Mouse (Mus musculus): ENCODE measurements at regions not wholly inside any gene's neighbourhood (a gene's known extent, or its start where the extent isn't known, plus 50 kb on each side); places are given as distances from the start of the nearest gene placed in this dataset.

GRCm38 (mm10) chr12:79891942-79892341 lies 220.9 kb downstream of the Zfp36l1 start:
- DNase-seq (ENCODE audit: extremely low spot score in 1 of 2, low spot score in 1 of 2), result no peak

- no peak for DNase-seq (ENCODE audit: extremely low spot score in 1 of 2, low spot score in 1 of 2)
Observed at GRCm38 (mm10) chr12:79890887-79891286, 221.9 kb downstream of the Zfp36l1 start.

GRCm38 (mm10) chr12:79890291-79890690 lies 222.5 kb downstream of the Zfp36l1 start:
- DNase-seq (ENCODE audit: extremely low spot score in 1 of 2, low spot score in 1 of 2), result no peak

GRCm38 (mm10) chr12:79888812-79889211 lies 224.0 kb downstream of the Zfp36l1 start:
- DNase-seq (ENCODE audit: extremely low spot score in 1 of 2, low spot score in 1 of 2), result no peak

GRCm38 (mm10) chr12:79888086-79888485 lies 224.7 kb downstream of the Zfp36l1 start:
- no peak for DNase-seq (ENCODE audit: extremely low spot score in 1 of 2, low spot score in 1 of 2)

- no peak for DNase-seq (ENCODE audit: extremely low spot score in 1 of 2, low spot score in 1 of 2)
Observed at GRCm38 (mm10) chr12:79887225-79887886, 225.5 kb downstream of the Zfp36l1 start.

- no peak for DNase-seq (ENCODE audit: extremely low spot score in 1 of 2, low spot score in 1 of 2)
Observed at GRCm38 (mm10) chr12:79886494-79886893, 226.3 kb downstream of the Zfp36l1 start.

- no peak for DNase-seq (ENCODE audit: extremely low spot score in 1 of 2, low spot score in 1 of 2)
Observed at GRCm38 (mm10) chr12:79885286-79885685, 227.5 kb downstream of the Zfp36l1 start.

- DNase-seq (ENCODE audit: extremely low spot score in 1 of 2, low spot score in 1 of 2), result no peak
Observed at GRCm38 (mm10) chr12:79883651-79884050, 229.2 kb downstream of the Zfp36l1 start.

GRCm38 (mm10) chr12:79880751-79881261 lies 232.0 kb downstream of the Zfp36l1 start:
- DNase-seq (ENCODE audit: extremely low spot score in 1 of 2, low spot score in 1 of 2), result no peak

GRCm38 (mm10) chr12:79880346-79880745 lies 232.5 kb downstream of the Zfp36l1 start:
- no peak for DNase-seq (ENCODE audit: extremely low spot score in 1 of 2, low spot score in 1 of 2)

GRCm38 (mm10) chr12:79879918-79880273 lies 232.9 kb downstream of the Zfp36l1 start:
- DNase-seq (ENCODE audit: extremely low spot score in 1 of 2, low spot score in 1 of 2), result no peak

- DNase-seq (ENCODE audit: extremely low spot score in 1 of 2, low spot score in 1 of 2), result no peak
Observed at GRCm38 (mm10) chr12:79879093-79879917, 233.5 kb downstream of the Zfp36l1 start.

GRCm38 (mm10) chr12:79878766-79879092 lies 234.1 kb downstream of the Zfp36l1 start:
- DNase-seq (ENCODE audit: extremely low spot score in 1 of 2, low spot score in 1 of 2), result no peak

GRCm38 (mm10) chr12:79878163-79878562 lies 234.7 kb downstream of the Zfp36l1 start:
- DNase-seq (ENCODE audit: extremely low spot score in 1 of 2, low spot score in 1 of 2), result no peak

- no peak for DNase-seq (ENCODE audit: extremely low spot score in 1 of 2, low spot score in 1 of 2)
Observed at GRCm38 (mm10) chr12:79874333-79874732, 238.5 kb downstream of the Zfp36l1 start.

- DNase-seq (ENCODE audit: extremely low spot score in 1 of 2, low spot score in 1 of 2), result no peak
Observed at GRCm38 (mm10) chr12:79865179-79865552, 247.6 kb downstream of the Zfp36l1 start.

- DNase-seq (ENCODE audit: extremely low spot score in 1 of 2, low spot score in 1 of 2), result peak in 1 of 2 experiments; percentile 28
Observed at GRCm38 (mm10) chr12:79864346-79865178, 248.3 kb downstream of the Zfp36l1 start.

Data from frontal cortex, adult 2 months (tissue).